Mouse (Mus musculus) erythroblast, embryonic 14.5 days (primary cell): ENCODE results near the gene Ing5. TPM values are rescaled to one million over a fixed set of nuclear protein-coding genes. Genes with fewer than 3 reads are reported as not detected.

Source experiments
- H3K27me3 ChIP-seq: 2 replicates; pipeline ENCODE4 v1.6.1; 2012; ENCODE audit warnings: inconsistent platforms; ENCODE audit not compliant: control insufficient read depth
- H3K36me3 ChIP-seq: 2 replicates; pipeline ENCODE4 v1.6.1; 2012; ENCODE audit warnings: mild to moderate bottlenecking, inconsistent platforms; ENCODE audit not compliant: control insufficient read depth
- H3K4me1 ChIP-seq: 2 replicates; pipeline ENCODE4 v1.6.1; 2012; ENCODE audit warnings: inconsistent platforms; ENCODE audit not compliant: control insufficient read depth
- H3K4me3 ChIP-seq: replicated peaks from 2 replicates; pipeline ENCODE3; 2012; ENCODE audit warnings: moderate library complexity, mild to moderate bottlenecking, inconsistent platforms
- H3K9me3 ChIP-seq: 2 replicates; pipeline ENCODE4 v1.6.1; 2012; ENCODE audit warnings: low read length, inconsistent platforms, mixed read lengths; ENCODE audit not compliant: control insufficient read depth
- GATA1 ChIP-seq: IDR thresholded peaks from 2 replicates; pipeline ENCODE4 v1.6.1; 2012; ENCODE audit warnings: low read length, inconsistent platforms, mixed read lengths
- TAL1 ChIP-seq: IDR thresholded peaks from 3 replicates; pipeline ENCODE4 v1.6.1; 2012; ENCODE audit warnings: low read length, inconsistent platforms, mixed read lengths
- polyA plus RNA-seq: library from polyadenylated mRNA; stranded (reverse); fragments of >175 nt; gene quantifications from 2 replicates; pipeline ENCODE4 v1.2.3, GENCODE M21; 2012

Gene Ing5
- polyA plus RNA-seq, 1 experiment: 0.33 TPM

- Histone ChIP-seq H3K36me3 (peaks cover 51% of the 10 kb centered on the region), H3K9me3 (no peaks in the 10 kb centered on the region), H3K4me1 (peaks cover 66% of the 10 kb centered on the region), H3K4me3 (peak overlapping the region; percentile 94), H3K27me3 (no peaks in the 10 kb centered on the region)
- TF ChIP-seq GATA1 (no peak), TAL1 (no peak)
Observed at GRCm38 (mm10) chr1:93804818-93805217, 1.1 kb downstream of the Ing5 start.

DNA sequence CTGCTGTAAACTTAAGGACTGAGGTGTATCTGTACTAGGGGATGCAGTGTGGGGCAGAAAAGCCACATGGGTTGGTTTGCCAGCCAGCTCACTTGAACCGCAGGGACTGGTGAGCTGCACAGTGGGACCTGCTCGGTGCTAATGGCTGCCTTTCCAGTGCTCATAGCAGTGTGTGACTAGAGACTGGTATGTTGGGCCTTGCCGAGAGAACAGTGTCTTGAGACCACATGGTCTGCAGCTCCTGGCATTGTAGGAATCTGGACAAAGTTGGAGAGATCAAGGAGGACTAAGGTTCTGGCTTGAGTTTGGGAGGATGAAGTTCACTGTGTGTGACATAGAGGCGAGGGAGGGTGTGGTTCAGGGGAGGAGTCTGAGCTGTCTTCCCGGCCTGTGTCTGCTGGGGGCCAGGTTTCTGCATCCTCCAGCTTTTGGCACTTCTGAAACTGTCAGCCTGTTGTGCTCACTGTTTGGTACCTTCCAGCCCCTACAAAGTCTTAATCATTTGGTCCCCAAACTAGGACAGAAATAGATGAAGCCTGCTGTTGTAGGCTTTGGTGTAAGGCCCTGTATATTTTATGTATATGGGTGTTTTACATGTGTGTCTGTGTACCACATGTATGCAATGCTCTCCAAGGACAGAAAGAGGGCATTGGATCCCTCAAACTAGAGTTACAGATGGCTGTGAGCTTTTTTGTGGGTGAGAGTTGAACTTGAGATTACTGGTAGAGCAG lies 1.6 kb downstream of the Ing5 start:
- peaks cover 51% of the 10 kb centered on the region for H3K36me3 ChIP-seq
- TF ChIP-seq TAL1 (no peak), GATA1 (no peak)
- peaks cover 62% of the 10 kb centered on the region for H3K4me1 ChIP-seq

GRCm38 (mm10) chr1:93808871-93809270 lies 5.1 kb downstream of the Ing5 start:
- Histone ChIP-seq H3K27me3 (no peaks in the 10 kb centered on the region), H3K36me3 (peaks cover 78% of the 10 kb centered on the region), H3K9me3 (no peaks in the 10 kb centered on the region), H3K4me3 (no peak overlapping the region), H3K4me1 (peaks cover 35% of the 10 kb centered on the region)
- no peak for TF ChIP-seq TAL1
- no peak for TF ChIP-seq GATA1

More for the DNA sequence above, 1.6 kb downstream of the Ing5 start:
- no peaks in the 10 kb centered on the region for H3K9me3 ChIP-seq
- H3K27me3 ChIP-seq: no peaks in the 10 kb centered on the region
- peak overlapping the region; percentile 94 for H3K4me3 ChIP-seq

GRCm38 (mm10) chr1:93810011-93810410 lies 6.2 kb downstream of the Ing5 start:
- Histone ChIP-seq H3K27me3 (no peaks in the 10 kb centered on the region), H3K36me3 (peaks cover 90% of the 10 kb centered on the region)
- TF ChIP-seq TAL1: no peak
- no peak for TF ChIP-seq GATA1

DNA sequence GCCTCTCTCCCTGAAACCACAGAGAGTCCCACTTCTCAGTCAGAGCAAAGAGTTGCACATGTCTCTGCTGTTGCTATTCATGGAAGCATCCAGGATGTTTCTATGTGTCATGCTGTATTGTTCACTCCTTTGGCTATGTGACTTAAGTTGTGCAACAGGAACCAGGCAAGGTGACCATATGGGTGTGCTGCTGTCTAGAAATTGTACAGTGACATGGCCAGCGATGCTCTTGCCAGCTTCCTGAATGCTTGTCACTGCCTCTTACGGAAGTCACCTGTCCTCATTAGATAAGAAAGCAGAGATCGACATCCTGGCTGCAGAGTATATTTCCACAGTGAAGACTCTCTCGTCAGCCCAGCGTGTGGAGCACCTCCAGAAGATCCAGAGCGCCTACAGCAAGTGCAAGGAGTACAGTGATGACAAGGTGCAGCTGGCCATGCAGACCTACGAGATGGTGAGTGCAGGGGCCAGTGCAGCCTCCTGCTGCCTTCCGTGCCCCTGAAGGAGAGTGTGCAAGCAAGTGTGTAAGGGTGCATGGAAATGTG lies 7.8 kb downstream of the Ing5 start:
- no peaks in the 10 kb centered on the region for H3K9me3 ChIP-seq
- H3K4me1 ChIP-seq: peaks cover 10% of the 10 kb centered on the region
- peaks cover 92% of the 10 kb centered on the region for H3K36me3 ChIP-seq
- H3K4me3 ChIP-seq: no peak overlapping the region
- TF ChIP-seq TAL1: no peak
- TF ChIP-seq GATA1: no peak
- H3K27me3 ChIP-seq: no peaks in the 10 kb centered on the region

More at GRCm38 (mm10) chr1:93810011-93810410, 6.2 kb downstream of the Ing5 start:
- Histone ChIP-seq H3K4me1 (peaks cover 26% of the 10 kb centered on the region), H3K9me3 (no peaks in the 10 kb centered on the region), H3K4me3 (no peak overlapping the region)

DNA sequence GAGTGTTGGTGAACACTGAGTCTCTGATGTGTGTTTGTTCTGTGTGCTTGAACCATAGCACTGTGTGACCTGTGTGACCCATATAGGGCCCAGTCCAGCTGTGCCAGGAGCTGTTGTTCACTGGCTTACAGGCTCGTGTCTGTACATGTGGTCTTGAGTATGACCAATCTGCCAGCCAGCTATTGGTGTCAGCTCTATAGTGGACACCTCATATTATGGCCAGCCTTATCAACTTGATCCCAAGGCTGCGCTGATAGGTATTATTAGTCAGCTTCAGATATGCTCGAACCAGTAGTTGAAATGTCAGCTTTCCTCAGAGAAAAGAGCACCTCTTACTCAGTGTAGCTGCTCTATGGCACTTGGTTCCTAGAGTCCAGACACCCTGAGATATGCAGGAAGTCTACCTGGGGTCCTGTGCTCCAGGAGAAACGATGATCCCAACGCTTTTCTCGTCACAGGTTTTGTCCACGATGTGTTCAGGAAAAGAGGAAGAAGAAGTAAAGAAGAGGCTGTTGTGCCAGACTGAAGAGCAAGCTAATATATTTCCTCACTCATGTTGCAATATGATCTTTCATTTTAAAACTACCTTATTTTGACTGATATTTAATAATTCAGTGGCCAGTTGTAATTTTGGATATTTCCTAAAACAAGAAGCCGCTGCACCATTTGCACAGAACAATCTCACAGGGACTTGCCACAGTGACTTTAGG lies 14.2 kb downstream of the Ing5 start:
- Histone ChIP-seq H3K4me1 (peaks cover 2% of the 10 kb centered on the region), H3K4me3 (no peak overlapping the region), H3K36me3 (peaks cover 96% of the 10 kb centered on the region), H3K27me3 (no peaks in the 10 kb centered on the region), H3K9me3 (no peaks in the 10 kb centered on the region)
- TF ChIP-seq GATA1 (no peak), TAL1 (no peak)

GRCm38 (mm10) chr1:93818722-93819121 lies 15.0 kb downstream of the Ing5 start:
- Histone ChIP-seq H3K36me3 (peaks cover 93% of the 10 kb centered on the region), H3K27me3 (no peaks in the 10 kb centered on the region), H3K4me3 (no peak overlapping the region), H3K9me3 (no peaks in the 10 kb centered on the region), H3K4me1 (peaks cover 9% of the 10 kb centered on the region)
- TF ChIP-seq TAL1 (no peak), GATA1 (no peak)

GRCm38 (mm10) chr1:93823796-93824495 lies 20.2 kb downstream of the Ing5 start:
- no peaks in the 10 kb centered on the region for H3K9me3 ChIP-seq
- H3K36me3 ChIP-seq: peaks cover 57% of the 10 kb centered on the region
- H3K4me3 ChIP-seq: peak overlapping the region; percentile 75
- H3K27me3 ChIP-seq: no peaks in the 10 kb centered on the region
- TF ChIP-seq GATA1: no peak
- TF ChIP-seq TAL1: no peak
- H3K4me1 ChIP-seq: peaks cover 40% of the 10 kb centered on the region

GRCm38 (mm10) chr1:93824609-93825008 lies 20.8 kb downstream of the Ing5 start, which contains the start of gene D2hgdh:
Gene D2hgdh, plus strand, starts transcription at chr1:93824909.
- H3K4me1 ChIP-seq: peaks cover 40% of the 10 kb centered on the region
- H3K9me3 ChIP-seq: no peaks in the 10 kb centered on the region
- peak within 1 kb of the TSS; percentile 75 for H3K4me3 ChIP-seq
- TF ChIP-seq TAL1 (no peak), GATA1 (no peak)
- no peaks in the 10 kb centered on the region for H3K27me3 ChIP-seq
- peaks cover 50% of the 10 kb centered on the region for H3K36me3 ChIP-seq
